Mouse (Mus musculus): ENCODE data around the gene Rfc3.
"Not testable (repeated sequence)": the region's sequence is repeated elsewhere in the genome, so short reads cannot be mapped to it uniquely, and the experiment has no call there.

Rfc3 gene

DNA sequence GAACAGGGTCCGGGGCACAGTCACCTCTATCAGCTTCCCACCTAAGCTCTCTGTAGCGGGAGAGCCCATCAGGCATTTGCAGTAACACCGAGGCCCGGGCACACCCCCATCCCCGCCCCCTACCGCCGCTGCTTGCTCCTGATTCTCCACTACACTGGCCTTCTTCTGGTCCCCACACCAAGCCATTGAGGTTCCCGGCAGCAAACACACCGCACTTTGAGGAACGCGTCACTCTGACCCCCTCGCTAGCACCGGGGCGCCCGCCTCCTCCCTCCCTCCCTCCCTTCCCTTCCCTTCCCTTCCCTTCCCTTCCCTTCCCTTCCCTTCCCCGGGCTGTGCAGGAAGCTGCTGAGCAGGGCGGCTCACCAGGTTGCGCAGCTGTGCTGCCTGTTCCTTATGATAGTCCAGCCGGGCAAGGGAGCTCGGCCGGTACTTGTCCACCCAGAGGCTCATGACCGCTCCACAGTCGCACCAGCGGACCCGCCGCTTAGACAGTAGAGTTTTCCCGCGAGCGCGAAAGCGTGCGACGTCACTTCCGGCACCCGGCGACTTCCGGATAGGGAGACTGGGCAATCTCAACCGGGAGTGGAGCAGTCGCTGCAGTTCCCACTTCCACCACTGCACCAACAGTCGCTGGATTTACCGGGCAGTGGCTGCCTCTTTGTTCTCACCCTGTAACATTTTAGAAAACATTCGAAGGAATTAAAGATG lies at the start of gene Rfc3:
Rfc3 (minus strand) TSS at position 543 of the 711 bp plus-strand sequence.
- DNase-seq = peak; percentile 98

DNA sequence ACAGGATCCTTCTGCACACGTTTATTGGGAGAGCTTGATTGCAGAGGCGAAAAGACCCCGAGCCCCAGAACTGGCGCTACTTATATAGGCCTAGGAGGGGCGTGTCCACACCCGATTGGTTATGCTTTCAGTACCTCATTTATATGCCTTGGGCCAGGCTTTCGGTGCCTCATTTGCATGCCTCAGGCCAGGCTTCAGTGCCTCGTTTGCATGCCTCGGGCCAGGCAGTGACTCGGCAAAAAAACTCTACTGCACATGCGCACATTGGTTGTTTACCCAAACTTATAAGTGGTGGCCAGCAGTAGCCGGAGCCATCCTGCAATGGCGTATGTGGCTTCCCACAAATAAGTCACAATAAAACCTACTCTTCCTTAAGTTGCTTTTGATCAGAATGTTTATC lies 42.6 kb upstream of the Rfc3 start:
- not testable (repeated sequence) for DNase-seq

DNA sequence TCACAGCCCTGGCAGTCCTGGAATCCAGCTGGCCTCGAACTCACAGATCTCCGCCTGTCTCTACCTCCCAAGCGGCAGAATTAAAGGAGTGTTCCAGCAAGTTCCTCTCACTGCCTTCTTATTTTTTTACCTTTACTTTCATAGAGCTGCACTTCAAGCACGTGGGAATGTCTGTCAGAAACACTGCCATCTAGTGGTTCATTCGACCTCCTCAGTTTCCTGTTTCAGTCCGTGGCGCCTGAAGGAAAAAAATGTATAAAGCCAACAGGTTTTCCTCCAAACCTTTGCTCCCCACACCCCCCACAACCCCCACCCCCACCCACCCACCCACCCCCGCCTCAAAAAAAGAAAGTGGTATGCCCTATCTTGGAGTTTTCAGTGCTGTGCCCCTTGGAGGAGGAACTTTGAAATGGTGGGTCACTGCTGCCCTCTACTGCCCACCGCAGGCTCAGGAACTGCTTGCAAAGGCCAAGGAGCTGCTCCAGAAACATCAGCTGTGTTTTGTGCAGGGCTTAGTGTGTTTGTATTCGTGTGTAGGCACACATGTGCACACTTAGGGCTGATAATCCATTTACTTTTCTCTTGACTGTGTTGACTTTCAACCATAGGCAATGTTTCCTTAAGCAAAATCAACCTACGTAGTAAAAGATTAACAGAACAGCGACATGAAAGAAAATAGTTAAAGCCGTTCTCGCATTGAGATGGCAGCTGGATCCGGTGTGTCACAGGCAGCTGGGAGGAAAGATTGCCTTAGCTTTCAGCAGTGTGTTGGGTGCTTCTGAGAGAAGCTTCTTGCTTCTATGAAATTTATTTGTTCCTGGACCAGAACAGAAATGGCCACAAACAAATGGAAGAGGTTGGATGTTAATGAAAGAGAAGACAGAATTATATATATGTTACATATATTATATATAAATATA lies 35.8 kb upstream of the Rfc3 start:
- DNase-seq = peak; percentile 81

DNA sequence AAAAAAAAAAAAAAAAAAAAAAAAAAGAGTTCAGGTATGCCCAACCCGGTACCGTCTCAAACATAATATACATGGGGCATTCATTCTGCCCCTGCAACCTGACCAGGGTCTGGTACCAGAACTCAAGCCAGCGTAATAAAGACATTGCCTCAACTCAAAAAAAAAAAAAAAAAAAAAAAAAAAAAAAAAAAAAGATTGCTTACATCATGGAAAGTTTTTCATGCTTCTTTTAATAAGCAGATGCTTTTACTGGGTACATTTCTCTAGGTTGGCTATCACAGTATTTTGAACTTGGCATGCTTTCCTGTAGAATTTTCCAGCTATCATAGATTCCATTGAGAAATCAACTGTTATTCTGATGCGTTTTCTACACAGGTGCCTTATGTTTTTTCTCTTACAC lies 11.2 kb upstream of the Rfc3 start:
- no peak for DNase-seq

DNA sequence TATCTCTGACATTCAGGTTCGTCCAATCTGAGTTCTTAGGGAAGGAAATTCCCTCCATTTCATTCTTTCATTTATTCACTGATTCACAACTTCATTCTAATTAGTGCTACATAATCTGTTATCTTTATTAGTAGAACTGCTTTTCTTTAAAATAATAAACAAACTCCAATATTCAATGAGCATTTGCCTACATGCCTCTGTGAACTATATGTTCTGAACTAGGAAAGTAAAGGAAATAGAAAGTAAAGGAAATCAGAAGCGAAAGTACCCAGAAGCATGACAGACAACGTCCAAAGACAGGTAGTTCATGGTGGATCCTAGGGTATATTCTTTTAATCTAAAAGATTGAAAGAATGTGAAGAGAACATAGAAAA lies 356 bp upstream of the Rfc3 start:
- no peak for DNase-seq

DNA sequence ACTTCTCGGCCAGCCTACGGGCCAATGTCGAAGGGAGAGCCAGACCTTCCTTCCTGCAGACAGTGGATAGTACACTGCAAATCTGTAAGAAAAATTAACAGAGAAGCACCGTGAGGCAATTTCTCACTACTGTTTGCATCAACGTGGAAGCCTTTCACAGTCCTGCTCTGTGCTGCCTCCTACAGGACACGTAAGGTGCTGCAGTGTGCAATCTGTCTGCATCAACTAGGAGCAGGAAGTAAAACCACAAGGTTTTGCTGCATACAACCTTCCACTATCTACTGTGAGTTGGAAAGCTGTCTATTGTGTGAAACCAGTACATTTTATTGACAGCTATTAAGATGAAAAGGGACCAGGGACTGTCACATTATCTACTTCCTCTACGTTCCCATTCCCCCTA lies 6.2 kb downstream of the Rfc3 start:
- DNase-seq = no peak

DNA sequence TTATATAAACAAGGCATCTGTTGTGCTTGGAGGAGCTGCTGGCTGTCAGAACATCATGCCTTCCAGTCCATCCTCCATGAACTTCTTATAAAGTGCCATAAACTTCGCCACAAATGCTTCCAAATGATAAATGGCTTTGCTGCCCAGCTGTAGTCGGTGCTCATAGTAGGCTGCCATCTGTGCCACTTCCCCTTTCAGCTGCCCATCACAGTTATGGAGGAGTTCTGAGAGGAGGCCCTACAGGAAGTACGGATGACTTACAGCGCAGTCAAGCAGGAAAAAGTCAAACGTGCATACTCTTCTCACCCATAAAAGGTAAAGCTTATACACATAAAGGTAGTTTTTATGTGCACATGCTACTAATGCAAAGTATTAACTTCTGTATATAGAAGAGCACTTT lies 8.2 kb downstream of the Rfc3 start:
- DNase-seq = no peak

DNA sequence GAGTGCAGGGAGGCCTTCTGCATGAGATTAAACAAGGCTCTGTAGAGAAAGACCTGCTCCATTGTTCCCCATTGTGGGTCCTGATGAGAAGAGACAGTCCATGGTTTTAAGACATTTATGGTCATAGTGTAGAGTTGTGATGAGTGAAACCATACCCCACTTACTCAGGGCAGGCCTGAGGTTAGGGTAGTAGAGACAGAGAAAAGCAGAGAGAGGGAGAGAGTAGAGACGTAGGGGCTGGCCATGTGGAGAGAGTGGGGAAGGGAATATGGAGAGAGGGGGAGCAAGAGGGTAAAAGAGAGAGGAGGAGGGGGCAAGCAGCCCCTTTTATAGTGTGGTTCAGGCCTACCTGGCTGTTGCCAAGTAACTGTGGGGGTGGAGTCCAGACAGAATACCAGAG lies 8.9 kb downstream of the Rfc3 start:
- DNase-seq = no peak

DNA sequence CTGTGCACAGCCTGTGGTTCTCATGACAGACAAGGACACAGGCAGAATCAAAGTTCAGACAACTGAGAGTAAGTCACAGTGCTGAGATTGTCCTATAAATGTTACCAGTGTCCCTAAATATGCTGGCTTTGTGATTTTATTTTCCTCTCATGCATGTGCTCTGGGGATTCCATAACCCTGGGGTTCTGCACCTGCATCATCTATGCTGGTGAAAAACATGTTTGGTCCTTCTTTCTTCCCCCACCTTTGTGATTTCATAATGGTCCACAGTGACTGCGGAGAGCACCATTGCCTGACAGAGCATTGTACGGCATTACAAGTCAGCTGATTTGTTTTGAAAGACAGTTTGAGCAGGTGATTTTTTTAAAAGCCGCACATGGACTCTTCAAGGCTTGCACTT lies 45.1 kb downstream of the Rfc3 start, which contains the start of gene Vmn2r18:
Vmn2r18 (minus strand) TSS at position 101 of the 400 bp plus-strand sequence.
- DNase-seq = no peak

DNA sequence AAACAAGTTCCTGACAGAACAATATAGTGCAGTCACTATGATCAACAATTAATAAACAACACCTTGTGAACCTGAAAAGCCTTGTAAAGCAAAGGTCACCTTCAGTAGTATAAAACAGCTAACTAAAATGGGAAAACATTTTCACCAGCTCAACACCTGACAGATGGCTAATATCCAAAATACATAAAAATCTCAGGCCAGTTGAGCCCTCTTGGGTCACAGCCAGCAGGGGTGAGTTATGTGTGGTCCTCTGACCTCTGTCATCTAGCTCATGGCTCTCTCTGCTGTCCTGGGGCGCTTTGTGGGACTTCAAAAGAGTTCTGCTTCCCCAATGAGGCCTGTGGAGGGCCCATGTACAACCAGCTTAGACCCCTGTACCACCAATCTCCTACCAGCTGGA lies 49.3 kb downstream of the Rfc3 start:
- DNase-seq = no peak

All from right cerebral cortex, postnatal 4 days (tissue).